ENCODE assay signal across 8 mouse cellular contexts in genomic region chr9:57565741-57566221, GRCm38 (mm10). TPM values are rescaled to one million over a fixed set of nuclear protein-coding genes. Genes with fewer than 3 reads are reported as not detected.
DNase-seq lines count a peak whose midpoint lies in the region; ATAC-seq and TF ChIP-seq lines count a peak whose summit lies in the region.

No protein-coding gene starts in this region.

- no peak for ATAC-seq in liver, embryonic 15.5 days (ENCODE audit: insufficient read depth)
- peak; percentile 66 for ATAC-seq in limb, embryonic 13.5 days (ENCODE audit: low FRiP score, low read depth)

- no peaks in the 10 kb centered on the region for H3K27me3 ChIP-seq in liver, embryonic 15.5 days
- H3K27me3 ChIP-seq in kidney, adult 2 months (replicated peaks; ENCODE audit: control insufficient read depth, insufficient read depth, low read length), result no peaks in the 10 kb centered on the region
- no peaks in the 10 kb centered on the region for H3K27me3 ChIP-seq in limb, embryonic 13.5 days

- WGBS in liver, embryonic 15.5 days (ENCODE audit: insufficient replicate concordance), result 50% methylated on average over 10 of the region's 10 CpGs
- 20% methylated on average over 10 of the region's 10 CpGs for WGBS in kidney, adult 2 months
- WGBS in limb, embryonic 13.5 days, result 31% methylated on average over 10 of the region's 10 CpGs

- no peak for TF ChIP-seq POLR2A in kidney, adult 2 months (IDR thresholded peaks at IDR 0.05; ENCODE audit: low read depth, low read length)

- peaks cover 20% of the 10 kb centered on the region for H3K36me3 ChIP-seq in liver, embryonic 15.5 days (replicated peaks)
- peaks cover 2% of the 10 kb centered on the region; the same call in 1 of the 2 replicates for H3K36me3 ChIP-seq in kidney, adult 2 months (ENCODE audit: control insufficient read depth, insufficient read depth, low read length)
- H3K36me3 ChIP-seq in limb, embryonic 13.5 days, result peaks cover 29% of the 10 kb centered on the region

- peaks cover 40% of the 10 kb centered on the region for H3K4me1 ChIP-seq in liver, embryonic 15.5 days (replicated peaks)
- H3K4me1 ChIP-seq in kidney, adult 2 months (ENCODE audit: control insufficient read depth, insufficient read depth, low read length), result peaks cover 56% of the 10 kb centered on the region
- peaks cover 52% of the 10 kb centered on the region for H3K4me1 ChIP-seq in limb, embryonic 13.5 days

- no peak for TF ChIP-seq CTCF in kidney, adult 2 months (conservative IDR thresholded peaks at IDR 0.05; ENCODE audit: insufficient read depth, insufficient read length, low read depth, low read length)

- no peak overlapping the region for H3K9ac ChIP-seq in liver, embryonic 15.5 days
- H3K9ac ChIP-seq in limb, embryonic 13.5 days, result peak overlapping the region; percentile 10; the same call in 1 of the 2 replicates

- H3K4me2 ChIP-seq in liver, embryonic 15.5 days, result peak overlapping the region; percentile 17
- H3K4me2 ChIP-seq in limb, embryonic 13.5 days (replicated peaks), result peak overlapping the region; percentile 38

- H3K9me3 ChIP-seq in liver, embryonic 15.5 days (replicated peaks), result no peaks in the 10 kb centered on the region
- H3K9me3 ChIP-seq in limb, embryonic 13.5 days, result no peaks in the 10 kb centered on the region

- DNase-seq in liver, result no peak
- peak; percentile 36 for DNase-seq in frontal cortex, postnatal 25 days (ENCODE audit: low spot score in 2 of 2)
- DNase-seq in kidney, adult 2 months, result peak; percentile 52
- DNase-seq in right cerebral cortex, adult 18-20 months, result peak; percentile 69
- no peak for DNase-seq in urinary bladder, postnatal 14 days (ENCODE audit: low spot score)
- no peak for DNase-seq in spleen, postnatal 4 days (ENCODE audit: low spot score in 2 of 2)

- no peak overlapping the region; the same call in 1 of the 2 replicates for H3K27ac ChIP-seq in liver, embryonic 15.5 days (replicated peaks)
- peak overlapping the region; percentile 89 for H3K27ac ChIP-seq in kidney, adult 2 months (ENCODE audit: insufficient read depth, low read depth, low read length)
- peak overlapping the region; percentile 81 for H3K27ac ChIP-seq in limb, embryonic 13.5 days

- no peak overlapping the region for H3K4me3 ChIP-seq in liver, embryonic 15.5 days (replicated peaks)
- no peak overlapping the region for H3K4me3 ChIP-seq in kidney, adult 2 months (ENCODE audit: insufficient read depth, low read depth, low read length)
- H3K4me3 ChIP-seq in limb, embryonic 13.5 days, result no peak overlapping the region

RNA-seq across cellular contexts. Expression of gene Scamp2, which starts 5.0 kb away (rescaled TPM):
- polyA plus RNA-seq in liver, embryonic 15.5 days (2015; fragmentation: Nextera tagmentation; extraction: Ambion mirVana), result 24.9 and 25.7 TPM in 2 replicates
- 166 and 187 TPM in 2 replicates for polyA plus RNA-seq in kidney, adult 2 months (2012; rRNA removed)
- polyA plus RNA-seq in limb, embryonic 13.5 days (2015; fragmentation: Nextera tagmentation; extraction: Ambion mirVana), result 67.1 and 69.1 TPM in 2 replicates

RNA-seq across cellular contexts. Expression of gene Mpi, which starts 13.2 kb away (rescaled TPM):
- 11.9 and 12.5 TPM in 2 replicates for polyA plus RNA-seq in liver, embryonic 15.5 days (2015; fragmentation: Nextera tagmentation; extraction: Ambion mirVana)
- polyA plus RNA-seq in kidney, adult 2 months (2012; rRNA removed), result 62.4 and 70.4 TPM in 2 replicates
- 56.3 and 58.8 TPM in 2 replicates for polyA plus RNA-seq in limb, embryonic 13.5 days (2015; fragmentation: Nextera tagmentation; extraction: Ambion mirVana)

RNA-seq across cellular contexts. Expression of gene Ulk3, which starts 23.5 kb away (rescaled TPM):
- 3.5 and 4.4 TPM in 2 replicates for polyA plus RNA-seq in liver, embryonic 15.5 days (2015; fragmentation: Nextera tagmentation; extraction: Ambion mirVana)
- 26.2 and 26.9 TPM in 2 replicates for polyA plus RNA-seq in kidney, adult 2 months (2012; rRNA removed)
- 21.0 and 21.4 TPM in 2 replicates for polyA plus RNA-seq in limb, embryonic 13.5 days (2015; fragmentation: Nextera tagmentation; extraction: Ambion mirVana)

RNA-seq across cellular contexts. Expression of gene Fam219b, which starts 28.5 kb away (rescaled TPM):
- polyA plus RNA-seq in liver, embryonic 15.5 days (2015; fragmentation: Nextera tagmentation; extraction: Ambion mirVana), result 6.1 and 6.5 TPM in 2 replicates
- polyA plus RNA-seq in kidney, adult 2 months (2012; rRNA removed), result 6.2 and 12.2 TPM in 2 replicates
- polyA plus RNA-seq in limb, embryonic 13.5 days (2015; fragmentation: Nextera tagmentation; extraction: Ambion mirVana), result 24.2 and 26.8 TPM in 2 replicates

RNA-seq across cellular contexts. Expression of gene Cplx3, which starts 40.3 kb away (rescaled TPM):
- polyA plus RNA-seq in liver, embryonic 15.5 days (2015; fragmentation: Nextera tagmentation; extraction: Ambion mirVana), result not detected in 2 replicates
- 0.42 and 0.47 TPM in 2 replicates for polyA plus RNA-seq in kidney, adult 2 months (2012; rRNA removed)
- not detected in 2 replicates for polyA plus RNA-seq in limb, embryonic 13.5 days (2015; fragmentation: Nextera tagmentation; extraction: Ambion mirVana)

Comparison
In these comparisons a context has a peak if more than half of its experiments do, and no peak if none do; other contexts are left out.
1. DNase-seq: peak in frontal cortex, postnatal 25 days (2 of 2), kidney, adult 2 months (single experiment) and right cerebral cortex, adult 18-20 months (single experiment); none in liver (single experiment), urinary bladder, postnatal 14 days (single experiment) and spleen, postnatal 4 days (0 of 2).